Mouse (Mus musculus) forebrain, postnatal 0 days (tissue): ENCODE results near the gene Ndufv2. TPM values are rescaled to one million over a fixed set of nuclear protein-coding genes. Genes with fewer than 3 reads are reported as not detected.
"Not testable (repeated sequence)": the region's sequence is repeated elsewhere in the genome, so short reads cannot be mapped to it uniquely, and the experiment has no call there.

Source experiments
- ATAC-seq: fragments of 200-750 bp; cut with Nextera tagmentation; 2 replicates; pipeline ENCODE4 v1.8.0; 2017; ENCODE audit warnings: mild to moderate bottlenecking, moderate library complexity
- DNase-seq: peaks from one replicate; pipeline ENCODE4 v3.0.0-alpha.2; 2015
- H3K27ac ChIP-seq: fragments of 300-500 bp; sonication (generic); 2 replicates; pipeline ENCODE4 v1.5.1; 2014; ENCODE audit warnings: low read depth, mild to moderate bottlenecking, antibody characterized with exemption, low read length, moderate library complexity, mixed read lengths
- H3K27me3 ChIP-seq: fragments of 300-500 bp; sonication (generic); 2 replicates; pipeline ENCODE4 v1.6.1; 2014; ENCODE audit warnings: mild to moderate bottlenecking, low read length, mixed read lengths; ENCODE audit not compliant: insufficient read depth
- H3K36me3 ChIP-seq: fragments of 300-500 bp; sonication (generic); 2 replicates; pipeline ENCODE4 v1.6.1; 2014; ENCODE audit warnings: mild to moderate bottlenecking, moderate library complexity; ENCODE audit not compliant: insufficient read depth
- H3K4me1 ChIP-seq: fragments of 300-500 bp; sonication (generic); 2 replicates; pipeline ENCODE4 v1.6.1; 2014; ENCODE audit warnings: antibody characterized with exemption; ENCODE audit not compliant: insufficient read depth
- H3K4me2 ChIP-seq: fragments of 300-500 bp; sonication (generic); 2 replicates; pipeline ENCODE4 v1.6.1; 2014; ENCODE audit warnings: low read depth, mild to moderate bottlenecking, moderate library complexity
- H3K4me3 ChIP-seq: fragments of 300-500 bp; sonication (generic); 2 replicates; pipeline ENCODE4 v1.5.1; 2014; ENCODE audit warnings: low read depth, low read length, mixed read lengths
- H3K9ac ChIP-seq: fragments of 300-500 bp; sonication (generic); 2 replicates; pipeline ENCODE4 v1.6.1; 2014; ENCODE audit warnings: mild to moderate bottlenecking
- H3K9me3 ChIP-seq: fragments of 300-500 bp; sonication (generic); 2 replicates; pipeline ENCODE4 v1.6.1; 2016; ENCODE audit warnings: low read length
- CTCF ChIP-seq: sonication (generic); IDR thresholded peaks from 2 replicates; pipeline ENCODE4 v1.5.1; 2016; ENCODE audit warnings: antibody characterized with exemption, control low read depth, low read depth
- WGBS: fragments of 180-500 bp; shearing (Covaris S2); extraction: QIAGEN DNeasy Blood & Tissue Kit; methylation state at CpG from one replicate; pipeline ENCODE4 v1.1.7; 2014; 5-methylcytosine and 5-hydroxymethylcytosine counted together
- polyA plus RNA-seq: library from polyadenylated mRNA; unstranded; fragments of >200 nt; fragmentation: Nextera tagmentation; extraction: Ambion mirVana; gene quantifications from 2 replicates; pipeline ENCODE4 v1.2.1, GENCODE M21; 2015
- total RNA-seq: library from RNA; depleted of rRNA; stranded (reverse); fragments of >200 nt; gene quantifications from 2 replicates; pipeline ENCODE4 v1.2.3, GENCODE M21; 2014

Ndufv2 gene
- total and polyA plus RNA-seq, 2 experiments from 2014 or later: 143 to 432 TPM

GRCm38 (mm10) chr17:66085038-66085437, 16.3 kb downstream of the Ndufv2 start:
- peaks cover 36% of the 10 kb centered on the region for H3K36me3 ChIP-seq
- DNase-seq (no peak), ATAC-seq (no peak)
- no peak overlapping the region for H3K4me3 ChIP-seq
- H3K4me2 ChIP-seq: no peak overlapping the region
- TF ChIP-seq CTCF: no peak
- no peak overlapping the region for H3K9ac ChIP-seq
- H3K27me3 ChIP-seq: no peaks in the 10 kb centered on the region
- no peaks in the 10 kb centered on the region for H3K9me3 ChIP-seq
- H3K27ac ChIP-seq: no peak overlapping the region
- 95% methylated on average over 1 of the region's 1 CpGs for WGBS
- no peaks in the 10 kb centered on the region for H3K4me1 ChIP-seq

GRCm38 (mm10) chr17:66084486-66084885, 16.9 kb downstream of the Ndufv2 start:
- 95% methylated on average over 1 of the region's 1 CpGs for whole genome bisulfite sequencing
- ATAC-seq: no peak
- Histone ChIP-seq H3K4me3 (no peak overlapping the region), H3K27ac (no peak overlapping the region), H3K36me3 (peaks cover 41% of the 10 kb centered on the region), H3K4me2 (no peak overlapping the region), H3K27me3 (no peaks in the 10 kb centered on the region), H3K9ac (no peak overlapping the region), H3K4me1 (no peaks in the 10 kb centered on the region), H3K9me3 (no peaks in the 10 kb centered on the region)
- no peak for DNase-seq
- TF ChIP-seq CTCF: 0 out of 2 replicates have a peak, but pooled peaks have one; percentile 3

DNA sequence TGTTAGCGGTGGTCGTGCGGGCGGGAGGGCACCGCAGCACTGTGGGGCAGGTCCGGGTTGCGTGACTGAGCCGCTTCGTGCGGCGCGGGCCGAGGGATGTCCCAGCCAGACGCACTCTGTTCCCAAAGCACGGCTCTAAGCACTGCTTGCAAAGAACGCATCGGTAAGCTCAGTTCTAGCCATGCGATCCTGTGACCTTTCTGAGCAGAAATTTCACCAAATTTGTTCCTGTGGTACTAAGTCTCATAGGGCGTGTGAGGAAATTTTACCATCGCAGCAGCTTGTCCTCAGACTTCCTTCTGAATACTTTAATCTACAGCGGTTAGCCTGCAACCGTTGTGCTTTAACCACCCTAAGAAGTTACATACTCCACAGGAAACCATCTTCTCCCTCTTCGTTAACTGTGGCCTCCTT, 23.9 kb downstream of the Ndufv2 start:
- DNase-seq (no peak), ATAC-seq (peak; percentile 58)
- no peak for TF ChIP-seq CTCF
- H3K9ac ChIP-seq: peak overlapping the region; percentile 87
- peak overlapping the region; percentile 94 for H3K4me3 ChIP-seq
- H3K4me2 ChIP-seq: peak overlapping the region; percentile 68
- H3K27me3 ChIP-seq: no peaks in the 10 kb centered on the region
- under 1% methylated on average over 23 of the region's 23 CpGs for WGBS
- peaks cover 18% of the 10 kb centered on the region for H3K36me3 ChIP-seq
- peak overlapping the region; percentile 97 for H3K27ac ChIP-seq
- H3K4me1 ChIP-seq: peaks cover 12% of the 10 kb centered on the region; the same call in 1 of the 2 replicates
- H3K9me3 ChIP-seq: no peaks in the 10 kb centered on the region

GRCm38 (mm10) chr17:66076934-66077333, 24.4 kb downstream of the Ndufv2 start, which contains the start of gene Ankrd12:
Ankrd12 (minus strand) TSS chr17:66077089.
- Histone ChIP-seq H3K27me3 (no peaks in the 10 kb centered on the region), H3K27ac (peak within 1 kb of the TSS; percentile 97), H3K36me3 (peaks cover 18% of the 10 kb centered on the region), H3K9ac (peak within 1 kb of the TSS; percentile 87), H3K9me3 (no peaks in the 10 kb centered on the region), H3K4me3 (peak within 1 kb of the TSS; percentile 94), H3K4me1 (peaks cover 14% of the 10 kb centered on the region; the same call in 1 of the 2 replicates), H3K4me2 (peak within 1 kb of the TSS; percentile 68)
- TF ChIP-seq CTCF: no peak
- peak; percentile 96 for ATAC-seq
- 9% methylated on average over 53 of the region's 53 CpGs for whole genome bisulfite sequencing
- DNase-seq: peak; percentile 97

DNA sequence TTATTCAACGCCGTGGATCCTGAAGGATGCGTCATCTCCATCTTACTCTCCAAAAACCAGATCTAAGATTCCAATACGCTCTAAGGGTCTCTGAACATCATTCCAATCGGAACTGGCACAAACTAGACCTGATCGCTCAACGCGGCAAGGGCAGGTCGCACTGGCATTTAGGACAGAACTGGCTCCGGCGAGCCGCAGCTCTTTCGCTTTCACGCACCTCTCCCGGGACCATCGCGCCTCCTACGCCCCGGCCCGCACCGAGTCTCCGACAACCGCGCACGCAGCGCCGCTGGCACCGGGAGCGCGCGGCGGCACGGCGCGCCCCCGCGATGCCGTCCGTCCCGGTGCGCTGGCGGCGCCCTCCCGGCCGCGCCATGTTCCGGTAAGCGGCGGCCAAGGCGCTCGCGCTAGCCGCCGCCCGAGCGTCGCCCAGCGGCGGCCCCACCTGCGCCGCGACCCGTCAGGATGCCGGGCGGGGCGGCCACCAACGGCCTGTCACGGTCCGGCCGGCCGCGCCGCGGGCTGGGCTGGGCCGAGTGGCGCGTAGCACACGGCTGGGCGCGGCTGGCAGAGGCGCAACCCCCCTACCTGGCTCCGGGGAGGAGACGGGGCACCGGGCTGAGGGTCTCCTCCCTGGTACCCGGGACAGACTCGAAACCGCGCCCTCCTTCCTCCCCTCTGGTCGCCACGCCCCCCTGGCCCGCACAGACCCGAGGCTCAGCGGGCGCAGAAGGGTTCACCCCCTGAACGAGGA, 25.0 kb downstream of the Ndufv2 start:
- Histone ChIP-seq H3K4me2 (peak overlapping the region; percentile 61), H3K4me3 (peak overlapping the region; percentile 94), H3K27me3 (no peaks in the 10 kb centered on the region), H3K9me3 (no peaks in the 10 kb centered on the region), H3K4me1 (peaks cover 14% of the 10 kb centered on the region; the same call in 1 of the 2 replicates), H3K27ac (peak overlapping the region; percentile 97), H3K9ac (peak overlapping the region; percentile 87), H3K36me3 (peaks cover 18% of the 10 kb centered on the region)
- no peak for TF ChIP-seq CTCF
- peak; percentile 70 for ATAC-seq
- DNase-seq: peak; percentile 59
- under 1% methylated on average over 88 of the region's 95 CpGs for WGBS

DNA sequence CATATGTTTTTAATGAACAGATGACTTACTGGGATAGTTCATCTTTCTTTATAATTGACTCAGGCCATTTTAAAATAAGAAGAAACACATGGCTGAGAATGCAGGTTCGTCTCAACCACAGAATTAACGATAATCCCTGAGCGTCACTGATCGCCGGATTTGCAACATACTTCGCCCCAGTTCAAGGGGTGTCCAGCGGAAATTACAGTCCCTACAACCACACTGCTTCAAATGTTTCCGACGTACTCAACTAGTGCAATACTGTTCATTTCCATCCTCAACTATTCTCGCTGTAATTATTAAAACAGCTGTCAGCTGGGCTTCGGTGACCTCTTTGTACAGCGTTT, 25.6 kb downstream of the Ndufv2 start:
- WGBS: 2% methylated on average over 12 of the region's 12 CpGs
- DNase-seq (no peak), ATAC-seq (no peak)
- Histone ChIP-seq H3K27ac (peak overlapping the region; percentile 97), H3K4me2 (peak overlapping the region; percentile 61), H3K9ac (peak overlapping the region; percentile 87), H3K36me3 (peaks cover 14% of the 10 kb centered on the region), H3K4me3 (peak overlapping the region; percentile 94), H3K27me3 (no peaks in the 10 kb centered on the region), H3K9me3 (no peaks in the 10 kb centered on the region), H3K4me1 (peaks cover 14% of the 10 kb centered on the region; the same call in 1 of the 2 replicates)
- no peak for TF ChIP-seq CTCF

GRCm38 (mm10) chr17:66073971-66074370, 27.4 kb downstream of the Ndufv2 start:
- no peak for DNase-seq
- H3K9ac ChIP-seq: no peak overlapping the region

GRCm38 (mm10) chr17:66069036-66069435, 32.3 kb downstream of the Ndufv2 start:
- WGBS: 93% methylated on average over 2 of the region's 2 CpGs
- not testable (repeated sequence) for H3K9ac ChIP-seq, ATAC-seq

More at GRCm38 (mm10) chr17:66073971-66074370, 27.4 kb downstream of the Ndufv2 start:
- no peaks in the 10 kb centered on the region for H3K36me3 ChIP-seq
- no peak overlapping the region for H3K4me2 ChIP-seq
- peaks cover 14% of the 10 kb centered on the region; the same call in 1 of the 2 replicates for H3K4me1 ChIP-seq
- no peaks in the 10 kb centered on the region for H3K27me3 ChIP-seq
- no peak overlapping the region for H3K4me3 ChIP-seq
- 87% methylated on average over 7 of the region's 7 CpGs for WGBS
- no peaks in the 10 kb centered on the region for H3K9me3 ChIP-seq
- H3K27ac ChIP-seq: no peak overlapping the region
- ATAC-seq: no peak
- no peak for TF ChIP-seq CTCF

More at GRCm38 (mm10) chr17:66069036-66069435, 32.3 kb downstream of the Ndufv2 start:
- not testable (repeated sequence) for H3K27ac ChIP-seq, DNase-seq, H3K9me3 ChIP-seq, H3K4me1 ChIP-seq, H3K27me3 ChIP-seq, H3K4me3 ChIP-seq, H3K36me3 ChIP-seq, H3K4me2 ChIP-seq
